Mouse (Mus musculus) gastrocnemius, postnatal 4 days (tissue): ENCODE measurements around the gene Tes. TPM values are rescaled to one million over a fixed set of nuclear protein-coding genes. Genes with fewer than 3 reads are reported as not detected.

Source experiments
- DNase-seq, 2 experiments: peaks; one replicate each; pipeline ENCODE4 v3.0.0; 2021 to 2022; ENCODE audit warnings: low spot score in 2 of 2, mixed read lengths in 2 of 2
- total RNA-seq, 2 experiments: library from RNA; stranded (reverse); gene quantifications; 2 replicates each; pipeline ENCODE4 v1.2.3; 2021

The Tes gene
- total RNA-seq, 2 experiments from 2014 or later, result 5.2 to 5.7 TPM

DNA sequence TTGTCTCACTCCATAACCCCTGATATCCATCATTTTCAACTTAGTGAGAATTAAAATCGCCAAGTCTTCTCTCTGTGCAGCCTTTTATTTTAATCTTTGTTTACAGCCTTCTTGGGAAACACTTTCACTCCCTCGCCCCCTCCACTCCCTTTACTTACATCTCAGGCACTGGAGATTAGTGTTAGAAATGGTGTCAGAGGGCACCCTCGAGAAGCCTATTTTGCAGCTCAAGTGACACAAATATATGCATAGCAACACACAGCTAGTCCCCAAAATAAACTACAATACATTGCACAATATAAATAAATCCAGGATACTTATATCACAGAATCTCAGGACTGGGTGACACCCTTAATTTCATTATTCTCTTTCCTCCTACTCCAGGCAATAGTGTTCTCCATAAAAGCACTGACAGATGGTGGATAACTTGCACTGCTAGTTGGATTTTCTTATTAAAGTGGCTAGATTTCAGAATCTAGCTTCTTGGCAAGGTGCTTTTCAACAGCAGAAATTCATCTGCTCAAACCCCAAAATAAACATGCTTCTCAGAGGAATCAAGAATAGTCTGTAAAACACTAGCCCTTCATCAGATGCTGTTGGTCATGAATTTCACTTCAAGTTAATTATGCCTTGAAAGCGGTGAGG lies 86.2 kb downstream of the Tes start:
- no peak for DNase-seq

DNA sequence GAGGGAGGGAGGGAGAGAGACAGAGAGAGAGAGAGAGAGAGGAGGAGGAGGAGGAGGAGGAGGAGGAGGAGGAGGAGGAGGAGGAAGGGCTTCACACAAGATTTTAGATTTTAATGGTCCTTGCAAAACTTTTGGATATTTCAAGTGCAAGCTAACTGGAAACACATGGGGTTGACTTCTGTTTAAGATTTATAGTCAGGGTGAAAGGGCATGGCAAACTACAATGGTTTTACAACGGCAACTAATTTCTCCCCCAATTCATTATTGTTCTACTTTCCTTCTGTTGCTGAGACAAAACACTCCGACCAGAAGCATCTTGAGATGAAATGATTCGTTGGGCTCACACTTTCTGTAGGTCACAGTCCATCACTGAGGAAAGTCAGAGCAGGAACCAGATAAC lies 87.6 kb downstream of the Tes start:
- no peak for DNase-seq

Other genes starting within 250 kb of the Tes start
- under 1 TPM; 0.88 to 0.96 TPM for gene Tfec, start 166.7 kb upstream of the Tes start, total RNA-seq
- 10 to 100 TPM; 32.0 to 37.4 TPM for gene Cav2, start 216.0 kb downstream of the Tes start, total RNA-seq
- gene Cav1, start 241.2 kb downstream of the Tes start, total RNA-seq, result 100 to 1,000 TPM; 376 to 427 TPM